Mouse (Mus musculus): ENCODE results near the gene Tmem123. TPM values are rescaled to one million over a fixed set of nuclear protein-coding genes. Genes with fewer than 3 reads are reported as not detected.
A peak's percentile ranks its signal among the peaks of the same experiment; 100 is the strongest.

The Tmem123 gene
- polyA plus RNA-seq, 1 experiment from 2014 or later: 125 TPM

- no peak overlapping the region for H3K4me3 ChIP-seq (replicated peaks)
- H3K9ac ChIP-seq: no peak overlapping the region
- 94% methylated on average over 2 of the region's 2 CpGs for WGBS
- ATAC-seq (ENCODE audit: insufficient number of reproducible peaks, low FRiP score, low TSS enrichment, low read depth): no peak
- H3K36me3 ChIP-seq: peaks cover 21% of the 10 kb centered on the region; the same call in 1 of the 2 replicates
- H3K9me3 ChIP-seq (replicated peaks): no peaks in the 10 kb centered on the region
- peaks cover 12% of the 10 kb centered on the region for H3K4me1 ChIP-seq
- H3K4me2 ChIP-seq (replicated peaks): no peak overlapping the region
- H3K27me3 ChIP-seq: no peaks in the 10 kb centered on the region
- H3K27ac ChIP-seq (replicated peaks): no peak overlapping the region
Measured at GRCm38 (mm10) chr9:7775011-7775410, 11.2 kb downstream of the Tmem123 start.

DNA sequence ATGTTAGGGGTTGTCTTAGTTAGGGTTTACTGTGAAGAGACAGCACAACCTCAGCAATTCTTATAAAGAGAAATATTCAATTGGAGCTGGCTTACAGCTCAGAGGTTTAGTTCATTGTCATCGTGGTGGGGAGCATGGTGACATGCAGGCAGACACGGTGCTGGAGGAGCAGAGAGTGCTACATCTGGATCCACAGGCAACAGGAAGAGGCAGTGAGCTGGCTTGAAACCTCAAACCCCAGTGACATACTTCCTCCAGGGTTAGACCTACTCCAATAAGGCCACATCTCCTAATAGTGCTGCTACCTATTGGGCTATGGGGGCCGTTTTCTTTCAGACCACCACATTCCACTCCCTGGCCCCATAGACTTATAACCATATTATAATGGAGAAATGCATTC is 12.1 kb downstream of the Tmem123 start:
- H3K27ac ChIP-seq (replicated peaks): no peak overlapping the region
- H3K9me3 ChIP-seq (replicated peaks): no peaks in the 10 kb centered on the region
- H3K4me3 ChIP-seq (replicated peaks): no peak overlapping the region
- ATAC-seq (ENCODE audit: insufficient number of reproducible peaks, low FRiP score, low TSS enrichment, low read depth): no peak
- H3K4me1 ChIP-seq: peaks cover 12% of the 10 kb centered on the region
- no peak overlapping the region for H3K4me2 ChIP-seq (replicated peaks)
- no peak overlapping the region for H3K9ac ChIP-seq
- no peaks in the 10 kb centered on the region for H3K27me3 ChIP-seq
- WGBS: 62% methylated on average over 3 of the region's 3 CpGs
- H3K36me3 ChIP-seq: peaks cover 16% of the 10 kb centered on the region; the same call in 1 of the 2 replicates

DNA sequence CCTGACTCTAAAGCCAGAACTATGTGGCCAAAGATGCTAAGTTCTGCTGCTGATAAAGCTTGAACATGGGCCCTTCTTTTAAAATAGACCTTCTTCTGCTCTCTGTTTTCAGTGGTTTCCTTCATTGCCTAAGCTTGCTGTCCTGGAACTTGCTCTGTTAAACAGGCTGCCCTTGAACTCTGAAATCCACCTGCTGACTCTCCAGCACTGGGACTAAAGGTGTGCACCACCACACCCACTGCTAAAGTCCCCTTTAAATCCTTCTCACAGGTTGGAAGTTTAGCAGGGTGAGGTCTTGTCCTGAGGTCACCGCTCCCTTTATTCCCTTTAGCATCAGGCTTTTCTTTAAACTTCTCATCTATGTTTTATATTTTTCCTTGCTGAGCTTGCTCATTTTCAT is 13.1 kb downstream of the Tmem123 start:
- Histone ChIP-seq H3K36me3 (peaks cover 17% of the 10 kb centered on the region; the same call in 1 of the 2 replicates), H3K9ac (no peak overlapping the region), H3K27ac (replicated peaks) (no peak overlapping the region), H3K27me3 (no peaks in the 10 kb centered on the region), H3K4me2 (replicated peaks) (no peak overlapping the region), H3K4me1 (peaks cover 10% of the 10 kb centered on the region), H3K9me3 (replicated peaks) (no peaks in the 10 kb centered on the region), H3K4me3 (replicated peaks) (no peak overlapping the region)
- ATAC-seq (ENCODE audit: insufficient number of reproducible peaks, low FRiP score, low TSS enrichment, low read depth): no peak
- WGBS: 93% methylated on average over 1 of the region's 1 CpGs

DNA sequence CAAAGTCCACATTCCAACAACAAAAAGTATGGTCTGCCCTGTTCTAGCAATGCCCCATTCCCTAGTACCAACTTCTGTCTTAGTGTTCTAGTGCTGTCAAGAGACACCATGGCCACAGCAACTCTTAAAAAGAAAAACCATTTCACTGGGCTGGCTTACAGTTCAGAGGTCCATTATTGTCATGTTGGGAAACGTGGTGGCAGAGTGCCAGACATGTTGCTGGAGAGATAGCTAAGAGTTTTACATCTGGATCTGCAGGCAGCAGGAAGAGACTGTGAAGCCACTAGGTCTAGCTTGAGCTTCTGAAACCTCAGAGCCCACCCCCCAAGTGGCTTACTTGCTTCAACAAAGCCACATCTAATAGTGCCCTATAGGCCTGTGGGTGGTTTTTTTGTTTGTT is 13.8 kb downstream of the Tmem123 start:
- WGBS: 78% methylated on average over 1 of the region's 1 CpGs
- Histone ChIP-seq H3K9me3 (replicated peaks) (no peaks in the 10 kb centered on the region), H3K27me3 (no peaks in the 10 kb centered on the region), H3K4me1 (peaks cover 3% of the 10 kb centered on the region; the same call in 1 of the 2 replicates), H3K4me3 (replicated peaks) (no peak overlapping the region), H3K36me3 (peaks cover 17% of the 10 kb centered on the region; the same call in 1 of the 2 replicates), H3K9ac (no peak overlapping the region), H3K27ac (replicated peaks) (no peak overlapping the region), H3K4me2 (replicated peaks) (no peak overlapping the region)
- ATAC-seq (ENCODE audit: insufficient number of reproducible peaks, low FRiP score, low TSS enrichment, low read depth): no peak

DNA sequence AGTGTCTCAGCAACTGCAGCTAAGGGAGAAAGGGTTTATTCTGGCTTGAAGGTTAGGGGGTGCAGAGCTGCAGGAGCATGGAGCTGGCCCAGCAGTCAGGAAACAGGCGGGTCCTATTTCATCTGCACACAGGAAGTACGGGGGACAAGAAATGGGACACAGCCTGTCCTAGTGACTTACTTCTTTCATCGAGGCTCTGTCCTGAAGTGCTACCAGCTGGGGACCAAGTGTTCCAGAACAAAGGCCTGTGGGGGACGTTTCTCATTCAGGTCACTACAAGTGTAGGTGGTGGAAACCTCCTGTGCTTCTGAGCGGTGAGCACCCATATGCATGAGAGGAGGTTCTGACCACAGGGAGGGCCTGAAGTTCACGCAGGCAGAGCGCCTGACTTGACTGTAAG is 14.9 kb downstream of the Tmem123 start:
- H3K4me2 ChIP-seq (replicated peaks): no peak overlapping the region
- H3K36me3 ChIP-seq: 0 out of 2 replicates have a peak, but pooled peaks cover 7% of the 10 kb centered on the region
- ATAC-seq (ENCODE audit: insufficient number of reproducible peaks, low FRiP score, low TSS enrichment, low read depth): no peak
- no peaks in the 10 kb centered on the region for H3K9me3 ChIP-seq (replicated peaks)
- no peak overlapping the region for H3K9ac ChIP-seq
- no peaks in the 10 kb centered on the region for H3K27me3 ChIP-seq
- WGBS: 63% methylated on average over 7 of the region's 7 CpGs
- H3K4me1 ChIP-seq: peaks cover 3% of the 10 kb centered on the region; the same call in 1 of the 2 replicates
- H3K27ac ChIP-seq (replicated peaks): no peak overlapping the region
- no peak overlapping the region for H3K4me3 ChIP-seq (replicated peaks)

- Histone ChIP-seq H3K9me3 (replicated peaks) (no peaks in the 10 kb centered on the region), H3K4me1 (peaks cover 3% of the 10 kb centered on the region; the same call in 1 of the 2 replicates), H3K27me3 (no peaks in the 10 kb centered on the region), H3K27ac (replicated peaks) (no peak overlapping the region), H3K4me2 (replicated peaks) (no peak overlapping the region), H3K9ac (no peak overlapping the region), H3K4me3 (replicated peaks) (no peak overlapping the region), H3K36me3 (0 out of 2 replicates have a peak, but pooled peaks cover 10% of the 10 kb centered on the region)
- no peak for ATAC-seq (ENCODE audit: insufficient number of reproducible peaks, low FRiP score, low TSS enrichment, low read depth)
- 91% methylated on average over 4 of the region's 4 CpGs for WGBS
Measured at GRCm38 (mm10) chr9:7779786-7780185, 15.9 kb downstream of the Tmem123 start.

DNA sequence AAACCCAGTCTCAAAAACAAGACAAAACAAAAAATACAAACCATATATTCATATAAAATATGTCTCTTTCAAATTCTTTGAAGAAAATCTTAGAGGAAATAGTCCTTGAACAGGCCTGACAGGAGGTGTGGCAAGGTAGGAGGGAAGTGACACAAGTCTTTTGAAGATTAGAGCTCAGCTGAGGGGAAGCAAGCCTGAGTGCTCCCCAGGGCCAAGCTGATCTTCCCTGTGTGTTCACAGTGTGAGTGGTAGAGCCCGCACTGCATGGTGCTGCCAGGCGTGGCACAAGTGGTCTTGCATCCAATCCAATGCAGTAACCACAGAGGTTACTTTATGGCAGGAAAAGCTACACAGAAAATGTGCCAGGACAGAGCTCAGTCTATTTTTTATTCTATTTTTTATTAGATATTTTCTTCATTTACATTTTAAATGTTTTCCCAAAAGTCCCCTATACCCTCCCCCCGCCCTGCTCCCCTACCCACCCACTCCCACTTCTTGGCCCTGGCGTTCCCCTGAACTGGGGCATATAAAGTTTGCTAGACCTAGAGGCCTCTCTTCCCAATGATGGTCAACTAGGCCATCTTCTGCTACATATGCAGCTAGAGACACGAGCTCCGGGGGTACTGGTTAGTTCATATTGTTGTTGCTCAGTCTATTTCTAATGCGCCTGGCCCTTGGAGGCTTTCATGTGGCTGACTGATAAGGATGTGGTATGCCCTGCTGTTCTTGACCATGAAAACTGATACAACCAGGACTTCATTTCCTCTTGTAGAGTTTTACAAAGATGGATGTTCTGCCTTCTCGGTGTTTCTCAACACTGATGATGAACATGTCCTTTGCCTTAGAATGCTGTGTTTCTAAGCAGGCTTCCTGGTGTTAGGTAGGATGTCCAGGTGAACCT is 16.7 kb downstream of the Tmem123 start:
- peaks cover 3% of the 10 kb centered on the region; the same call in 1 of the 2 replicates for H3K4me1 ChIP-seq
- WGBS: 90% methylated on average over 8 of the region's 8 CpGs
- H3K9me3 ChIP-seq (replicated peaks): no peaks in the 10 kb centered on the region
- 0 out of 2 replicates have a peak, but pooled peaks cover 10% of the 10 kb centered on the region for H3K36me3 ChIP-seq
- no peak for ATAC-seq (ENCODE audit: insufficient number of reproducible peaks, low FRiP score, low TSS enrichment, low read depth)
- H3K9ac ChIP-seq: no peak overlapping the region
- H3K27ac ChIP-seq (replicated peaks): no peak overlapping the region
- no peaks in the 10 kb centered on the region for H3K27me3 ChIP-seq
- no peak overlapping the region for H3K4me3 ChIP-seq (replicated peaks)
- no peak overlapping the region for H3K4me2 ChIP-seq (replicated peaks)

GRCm38 (mm10) chr9:7783823-7784614 is 20.2 kb downstream of the Tmem123 start:
- Histone ChIP-seq H3K4me2 (replicated peaks) (no peak overlapping the region), H3K27ac (replicated peaks) (peak overlapping the region; percentile 73), H3K4me3 (replicated peaks) (no peak overlapping the region), H3K36me3 (0 out of 2 replicates have a peak, but pooled peaks cover 10% of the 10 kb centered on the region), H3K9ac (no peak overlapping the region), H3K9me3 (replicated peaks) (no peaks in the 10 kb centered on the region), H3K27me3 (no peaks in the 10 kb centered on the region), H3K4me1 (peaks cover 7% of the 10 kb centered on the region; the same call in 1 of the 2 replicates)
- ATAC-seq (ENCODE audit: insufficient number of reproducible peaks, low FRiP score, low TSS enrichment, low read depth): no peak
- WGBS: 52% methylated on average over 15 of the region's 15 CpGs

GRCm38 (mm10) chr9:7784615-7785012 is 20.8 kb downstream of the Tmem123 start:
- no peak overlapping the region for H3K4me2 ChIP-seq (replicated peaks)
- no peak overlapping the region for H3K4me3 ChIP-seq (replicated peaks)
- ATAC-seq (ENCODE audit: insufficient number of reproducible peaks, low FRiP score, low TSS enrichment, low read depth): peak; percentile 77
- H3K4me1 ChIP-seq: peaks cover 8% of the 10 kb centered on the region; the same call in 1 of the 2 replicates
- H3K9ac ChIP-seq: no peak overlapping the region
- H3K27me3 ChIP-seq: no peaks in the 10 kb centered on the region
- 9% methylated on average over 1 of the region's 1 CpGs for WGBS
- no peaks in the 10 kb centered on the region for H3K9me3 ChIP-seq (replicated peaks)
- H3K27ac ChIP-seq (replicated peaks): peak overlapping the region; percentile 73
- 0 out of 2 replicates have a peak, but pooled peaks cover 10% of the 10 kb centered on the region for H3K36me3 ChIP-seq

- Histone ChIP-seq H3K9me3 (replicated peaks) (no peaks in the 10 kb centered on the region), H3K27ac (replicated peaks) (peak overlapping the region; percentile 44; the same call in 1 of the 2 replicates), H3K36me3 (0 out of 2 replicates have a peak, but pooled peaks cover 10% of the 10 kb centered on the region), H3K9ac (no peak overlapping the region), H3K27me3 (no peaks in the 10 kb centered on the region), H3K4me3 (replicated peaks) (no peak overlapping the region), H3K4me1 (peaks cover 8% of the 10 kb centered on the region; the same call in 1 of the 2 replicates), H3K4me2 (replicated peaks) (no peak overlapping the region)
- WGBS: 86% methylated on average over 3 of the region's 3 CpGs
- no peak for ATAC-seq (ENCODE audit: insufficient number of reproducible peaks, low FRiP score, low TSS enrichment, low read depth)
Measured at GRCm38 (mm10) chr9:7785396-7785795, 21.6 kb downstream of the Tmem123 start.

DNA sequence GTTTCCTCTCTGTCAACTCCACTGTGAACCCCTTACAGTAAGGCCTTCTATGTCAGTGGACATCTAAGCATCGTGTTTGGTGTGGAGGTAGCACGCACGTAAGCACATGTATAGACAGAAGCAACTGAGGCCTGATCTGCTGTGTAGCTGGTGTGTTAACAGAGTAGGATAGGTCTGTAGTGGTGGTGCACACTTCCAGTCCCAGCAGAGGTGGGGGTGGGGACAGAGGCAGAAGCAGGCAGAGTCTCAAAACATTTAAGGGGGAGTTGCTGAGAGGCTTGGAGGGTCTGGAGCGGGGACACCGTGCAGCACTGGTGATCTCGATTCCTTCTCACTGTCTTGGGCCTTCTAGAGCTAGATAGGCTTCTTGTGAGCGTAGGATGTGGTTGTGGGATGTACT is 22.2 kb downstream of the Tmem123 start:
- no peak overlapping the region for H3K9ac ChIP-seq
- 84% methylated on average over 7 of the region's 7 CpGs for WGBS

More for the DNA sequence above, 22.2 kb downstream of the Tmem123 start:
- no peak overlapping the region for H3K4me2 ChIP-seq (replicated peaks)
- H3K4me3 ChIP-seq (replicated peaks): no peak overlapping the region
- no peaks in the 10 kb centered on the region for H3K9me3 ChIP-seq (replicated peaks)
- no peaks in the 10 kb centered on the region for H3K27me3 ChIP-seq
- 0 out of 2 replicates have a peak, but pooled peaks cover 10% of the 10 kb centered on the region for H3K36me3 ChIP-seq
- peaks cover 8% of the 10 kb centered on the region; the same call in 1 of the 2 replicates for H3K4me1 ChIP-seq
- H3K27ac ChIP-seq (replicated peaks): 0 out of 2 replicates have a peak overlapping the region, but pooled peaks have one; percentile 4
- no peak for ATAC-seq (ENCODE audit: insufficient number of reproducible peaks, low FRiP score, low TSS enrichment, low read depth)

All from embryonic facial prominence, embryonic 15.5 days (tissue).